In genomic region chr10:67610689-67611088, GRCm38 (mm10) we compare ENCODE assay signal across 20 mouse cellular contexts.
A peak's percentile ranks its signal among the peaks of the same experiment; 100 is the strongest.
DNase-seq lines count a peak whose midpoint lies in the region; ATAC-seq and TF ChIP-seq lines count a peak whose summit lies in the region.
"Had no signal": no experiment of that assay in that cellular context is flagged by ENCODE, and none has a peak within 500 bp of the region (broad histone marks: within the 10 kb centered on the region; RNA-seq: fewer than 3 reads in every experiment).

No protein-coding gene starts in this region.

- H3K9me3 ChIP-seq in lung, postnatal 0 days (ENCODE audit: low read length): no peaks in the 10 kb centered on the region
- H3K9me3 ChIP-seq in forebrain, embryonic 11.5 days (ENCODE audit: control insufficient read depth, low read length): no peaks in the 10 kb centered on the region
- no peaks in the 10 kb centered on the region for H3K9me3 ChIP-seq in midbrain, embryonic 10.5 days (replicated peaks)
- H3K9me3 ChIP-seq: embryonic facial prominence, embryonic 12.5 days; forebrain, embryonic 10.5 days; liver, embryonic 12.5 days; midbrain, embryonic 13.5 days had no signal

- intact Hi-C loops in heart, postnatal 14 days (cut with DNase I): no loop called here

- peaks cover 5% of the 10 kb centered on the region; the same call in 1 of the 2 replicates for H3K4me1 ChIP-seq in lung, postnatal 0 days (ENCODE audit: insufficient read depth, low read depth, low read length)
- no peaks in the 10 kb centered on the region for H3K4me1 ChIP-seq in forebrain, embryonic 11.5 days (replicated peaks; ENCODE audit: control insufficient read depth, insufficient read depth, low read length)
- no peaks in the 10 kb centered on the region for H3K4me1 ChIP-seq in midbrain, embryonic 10.5 days
- H3K4me1 ChIP-seq: embryonic facial prominence, embryonic 12.5 days; forebrain, embryonic 10.5 days; midbrain, embryonic 13.5 days had no signal

- no peak overlapping the region for H3K9ac ChIP-seq in lung, postnatal 0 days (replicated peaks; ENCODE audit: low read depth)
- H3K9ac ChIP-seq in forebrain, embryonic 11.5 days (ENCODE audit: low read length): no peak overlapping the region
- H3K9ac ChIP-seq: embryonic facial prominence, embryonic 12.5 days; liver, embryonic 12.5 days; midbrain, embryonic 13.5 days had no signal

- ATAC-seq in lung, postnatal 0 days: no peak
- ATAC-seq in forebrain, embryonic 11.5 days (replicated peaks; ENCODE audit: low FRiP score): no peak
- ATAC-seq: intestine, embryonic 16.5 days; liver, embryonic 12.5 days; midbrain, embryonic 13.5 days; Patski had no signal

- no peaks in the 10 kb centered on the region for H3K27me3 ChIP-seq in lung, postnatal 0 days (replicated peaks; ENCODE audit: insufficient read depth, low read length)
- no peaks in the 10 kb centered on the region for H3K27me3 ChIP-seq in forebrain, embryonic 11.5 days (ENCODE audit: control insufficient read depth, insufficient read depth, low read length)
- no peaks in the 10 kb centered on the region for H3K27me3 ChIP-seq in midbrain, embryonic 10.5 days (ENCODE audit: low read depth, poor library complexity, severe bottlenecking)
- H3K27me3 ChIP-seq: embryonic facial prominence, embryonic 12.5 days; liver, embryonic 12.5 days; midbrain, embryonic 13.5 days; Patski had no signal

- no peak for TF ChIP-seq EP300 in lung, postnatal 0 days (IDR thresholded peaks at IDR 0.05)

- H3K4me3 ChIP-seq in lung, postnatal 0 days (ENCODE audit: low read depth, low read length): no peak overlapping the region
- H3K4me3 ChIP-seq in forebrain, embryonic 11.5 days (ENCODE audit: low read depth, low read length): no peak overlapping the region
- H3K4me3 ChIP-seq in midbrain, embryonic 10.5 days: no peak overlapping the region
- H3K4me3 ChIP-seq: embryonic facial prominence, embryonic 12.5 days; forebrain, embryonic 10.5 days; heart, adult 2 months; liver, embryonic 12.5 days; midbrain, embryonic 13.5 days had no signal

- no peak overlapping the region for H3K27ac ChIP-seq in lung, postnatal 0 days (ENCODE audit: low read length)
- H3K27ac ChIP-seq in forebrain, embryonic 11.5 days (ENCODE audit: low read depth, low read length): no peak overlapping the region
- H3K27ac ChIP-seq in midbrain, embryonic 10.5 days (replicated peaks): no peak overlapping the region
- H3K27ac ChIP-seq: embryonic facial prominence, embryonic 12.5 days; forebrain, embryonic 10.5 days; heart, adult 2 months; liver, embryonic 12.5 days; midbrain, embryonic 13.5 days had no signal

- TF ChIP-seq CTCF in lung, postnatal 0 days (IDR thresholded peaks at IDR 0.05): no peak

- DNase-seq in lung, postnatal 0 days (ENCODE audit: low spot score): peak; percentile 19
- DNase-seq in lung, adult 18-20 months: no peak
- peak; percentile 57 for DNase-seq in fibroblast of lung, adult 2 months (ENCODE audit: low read depth)
- peak; percentile 67 to 80 for DNase-seq in natural killer cell, adult 2 months (ENCODE audit: low spot score in 2 of 2)
- no peak for DNase-seq in heart, postnatal 14 days
- no peak for DNase-seq in neural tube, embryonic 10.5 days (ENCODE audit: extremely low spot score, low spot score)
- DNase-seq in forebrain, embryonic 11.5 days (ENCODE audit: low spot score): no peak
- no peak for DNase-seq in midbrain, embryonic 10.5 days (ENCODE audit: low spot score)
- DNase-seq: adrenal gland, adult 2 months; cerebellum, postnatal 25 days; heart, adult 2 months; heart, postnatal 4 days; kidney, postnatal 14 days; lung, postnatal 10 days had no signal

- H3K36me3 ChIP-seq in lung, postnatal 0 days (ENCODE audit: insufficient read depth, low read length): no peaks in the 10 kb centered on the region
- no peaks in the 10 kb centered on the region for H3K36me3 ChIP-seq in forebrain, embryonic 11.5 days (ENCODE audit: control insufficient read depth, insufficient read depth, low read length)
- no peaks in the 10 kb centered on the region for H3K36me3 ChIP-seq in midbrain, embryonic 10.5 days
- H3K36me3 ChIP-seq: embryonic facial prominence, embryonic 12.5 days; forebrain, embryonic 10.5 days; liver, embryonic 12.5 days; midbrain, embryonic 13.5 days had no signal

- no peak overlapping the region for H3K4me2 ChIP-seq in lung, postnatal 0 days (replicated peaks; ENCODE audit: low read depth, low read length)
- H3K4me2 ChIP-seq in forebrain, embryonic 11.5 days (ENCODE audit: low read depth, low read length, severe bottlenecking): no peak overlapping the region
- H3K4me2 ChIP-seq: embryonic facial prominence, embryonic 12.5 days; liver, embryonic 12.5 days; midbrain, embryonic 13.5 days had no signal

- 67% methylated on average over 6 of the region's 6 CpGs for WGBS in lung, postnatal 0 days
- WGBS in forebrain, embryonic 11.5 days: 89% methylated on average over 6 of the region's 6 CpGs
- 89% methylated on average over 6 of the region's 6 CpGs for WGBS in midbrain, embryonic 10.5 days

Comparison
In these comparisons a context has a peak if more than half of its experiments do, and no peak if none do; other contexts are left out.
1. DNase-seq: peak in lung, postnatal 0 days (single experiment), fibroblast of lung, adult 2 months (single experiment) and natural killer cell, adult 2 months (2 of 2); none in lung, adult 18-20 months (0 of 2), heart, postnatal 14 days (0 of 2), neural tube, embryonic 10.5 days (single experiment), forebrain, embryonic 11.5 days (single experiment) and midbrain, embryonic 10.5 days (single experiment).